Mouse (Mus musculus) Patski (cell line): ENCODE data around the gene Fam208a. TPM values are rescaled to one million over a fixed set of nuclear protein-coding genes. Genes with fewer than 3 reads are reported as not detected.

Experiments
- ATAC-seq: fragments of 100-300 bp; one replicate; pipeline ENCODE4 v1.8.0; 2021
- CTCF ChIA-PET: fragments of 350-600 bp; sonication (Branson Sonifier 250); formaldehyde crosslinking; loops from one replicate; lab custom pipeline; 2022; ENCODE audit warnings: inconsistent platforms; lab: Charles Lee
- POLR2A ChIA-PET: fragments of 350-600 bp; sonication (Branson Sonifier 250); formaldehyde crosslinking; loops from one replicate; lab custom pipeline; 2022; ENCODE audit warnings: antibody characterized with exemption, inconsistent platforms; lab: Charles Lee
- DNase-seq: peaks from one replicate; pipeline ENCODE4 v3.0.0-alpha.2; 2011; ENCODE audit warnings: low read depth, low spot score
- H3K27me3 ChIP-seq: fragments of 371-371 bp; one replicate; pipeline ENCODE4 v1.5.1; 2021
- CTCF ChIP-seq: fragments of 100-300 bp; IDR thresholded peaks from one replicate; pipeline ENCODE4 v1.5.1; 2021
- in situ Hi-C: fragments of 300-500 bp; cut with MboI; formaldehyde crosslinking; loops from 3 replicates; pipeline ENCODE4 v1.11.1; 2018; ENCODE audit warnings: low pct_unique_long_range_greater_than_20kb, mixed read lengths
- polyA plus RNA-seq: library from polyadenylated mRNA; unstranded; gene quantifications from one replicate; pipeline ENCODE4 v1.2.3, GENCODE M21; 2021

Gene Fam208a
- polyA plus RNA-seq, 1 experiment from 2014 or later, result 11.7 TPM

GRCm38 (mm10) chr14:27444851-27445281 lies 16.2 kb downstream of the Fam208a start:
- CTCF ChIA-PET, result interaction anchor here (1.3 kb wide), 1 partner anchor 9 kb away, joined by 3 read pairs; no protein-coding TSS in a partner anchor

DNA sequence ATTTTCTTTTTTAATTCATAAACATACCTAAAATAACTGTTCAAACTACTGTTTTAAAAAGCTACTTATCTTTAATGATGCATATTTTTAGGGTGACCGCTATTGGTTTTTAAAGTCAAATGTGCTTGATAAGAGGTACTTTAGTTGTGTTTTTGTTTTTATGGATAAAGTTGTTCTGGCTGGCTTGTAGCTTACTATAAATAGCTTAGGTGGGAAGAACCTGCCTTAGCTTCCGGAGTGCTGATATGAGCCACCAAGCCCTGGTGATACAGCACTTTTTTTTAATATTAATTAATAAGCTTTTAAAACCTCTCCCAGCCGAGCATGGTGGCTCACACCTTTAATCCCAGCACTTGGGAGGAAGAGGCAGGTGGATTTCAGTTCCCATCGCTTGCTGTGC lies 18.3 kb downstream of the Fam208a start:
- in situ Hi-C loops, result no loop called here
- ATAC-seq (no peak), DNase-seq (no peak)
- no peaks in the 10 kb centered on the region for H3K27me3 ChIP-seq
- ChIA-PET CTCF (interaction anchor here (1.1 kb wide), 1 partner anchor 13 kb away, joined by 4 read pairs; no protein-coding TSS in a partner anchor), POLR2A (interaction anchor here (0.8 kb wide), 1 partner anchor 11 kb away, joined by 3 read pairs; no protein-coding TSS in a partner anchor)
- TF ChIP-seq CTCF, result no peak

More at GRCm38 (mm10) chr14:27444851-27445281, 16.2 kb downstream of the Fam208a start:
- no peak for DNase-seq
- POLR2A ChIA-PET, result no interaction called here
- no peaks in the 10 kb centered on the region for H3K27me3 ChIP-seq
- no peak for TF ChIP-seq CTCF
- no peak for ATAC-seq
- in situ Hi-C loops, result no loop called here

DNA sequence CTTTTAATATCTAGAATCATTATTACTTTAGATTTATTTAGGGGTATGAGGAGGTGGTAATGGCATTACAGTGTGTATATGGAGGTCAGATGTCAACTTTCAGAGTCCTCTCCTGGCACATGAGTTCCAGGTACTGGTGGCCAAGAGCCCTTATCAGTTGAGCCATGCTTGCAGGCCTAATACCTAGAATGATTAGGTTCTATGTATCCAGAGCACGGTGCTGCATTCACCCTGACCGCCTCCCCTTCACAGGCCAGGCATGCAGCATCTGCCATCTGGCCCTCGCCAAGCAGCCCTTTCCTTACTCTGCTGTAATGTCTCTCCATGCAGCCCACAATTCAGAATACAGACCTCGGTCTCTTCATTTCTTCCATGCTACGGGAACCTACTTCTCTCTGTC lies 62.8 kb downstream of the Fam208a start:
- no peaks in the 10 kb centered on the region for H3K27me3 ChIP-seq
- no peak for DNase-seq
- POLR2A ChIA-PET, result no interaction called here
- CTCF ChIA-PET, result no interaction called here
- no peak for TF ChIP-seq CTCF
- in situ Hi-C loops, result no loop called here
- no peak for ATAC-seq

GRCm38 (mm10) chr14:27493516-27493915 lies 64.9 kb downstream of the Fam208a start:
- CTCF ChIA-PET, result no interaction called here
- DNase-seq (no peak), ATAC-seq (no peak)
- POLR2A ChIA-PET, result no interaction called here
- no peaks in the 10 kb centered on the region for H3K27me3 ChIP-seq
- peak; percentile 27 for TF ChIP-seq CTCF
- in situ Hi-C loops, result no loop called here

- no peaks in the 10 kb centered on the region for H3K27me3 ChIP-seq
- ATAC-seq (no peak), DNase-seq (no peak)
- ChIA-PET POLR2A (no interaction called here), CTCF (interaction anchor here (0.7 kb wide), 1 partner anchor 13 kb away, joined by 3 read pairs; no protein-coding TSS in a partner anchor)
- in situ Hi-C loops, result loop anchor here (10.0 kb wide), 1 partner anchor 244 kb away; no protein-coding TSS in a partner anchor
- TF ChIP-seq CTCF, result no peak
These were observed 72.5 kb downstream of the Fam208a start for GRCm38 (mm10) chr14:27501096-27501495.

DNA sequence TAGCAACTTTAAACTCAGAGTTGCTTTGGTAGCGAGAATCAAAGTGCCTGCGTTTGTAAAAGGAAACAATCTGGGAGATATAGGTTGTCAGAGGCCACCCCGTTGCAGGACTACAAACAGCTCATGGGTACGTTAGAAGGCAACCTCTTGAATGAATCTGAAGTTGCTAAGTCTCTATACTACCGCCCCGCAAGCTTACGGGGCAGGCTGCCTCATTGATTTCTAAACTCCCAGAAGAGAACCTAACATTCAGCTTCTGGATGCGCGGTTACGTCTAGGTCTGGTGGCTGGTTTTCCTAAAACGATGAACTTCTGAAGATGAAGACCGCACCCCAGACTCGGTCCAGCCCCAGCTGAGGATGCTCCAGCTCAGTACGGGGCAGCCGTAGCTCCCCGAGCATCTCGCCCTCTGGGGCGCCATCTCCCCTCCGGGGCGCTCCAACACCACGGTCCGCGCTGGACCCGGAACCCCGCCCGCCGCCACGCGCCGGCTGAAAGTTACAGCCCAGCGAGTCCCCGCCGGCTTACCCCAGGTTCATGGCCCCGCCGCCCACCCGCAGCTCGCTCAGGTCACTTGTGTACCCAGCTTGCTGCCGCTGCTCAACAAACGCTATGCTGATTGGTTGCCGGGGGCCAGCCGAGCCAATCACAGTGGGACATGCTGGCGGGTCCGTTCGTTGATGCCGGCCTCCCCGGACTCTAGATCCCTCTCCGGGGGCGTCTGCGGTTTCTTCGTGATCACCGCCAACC lies 79.4 kb downstream of the Fam208a start, which contains the start of gene Ccdc66:
Gene Ccdc66, minus strand, starts transcription at position 567 of the 750 bp plus-strand sequence.
- ChIA-PET POLR2A (no interaction called here), CTCF (interaction anchor here (1.7 to 2.1 kb wide), 2 partner anchors 10 to 53 kb away, joined by 7 read pairs; no protein-coding TSS in a partner anchor)
- ATAC-seq (peak; percentile 89), DNase-seq (peak; percentile 82)
- in situ Hi-C loops, result loop anchor here (10.0 kb wide), 1 partner anchor 237 kb away; no protein-coding TSS in a partner anchor
- peak; percentile 22 for TF ChIP-seq CTCF
- no peaks in the 10 kb centered on the region for H3K27me3 ChIP-seq

DNA sequence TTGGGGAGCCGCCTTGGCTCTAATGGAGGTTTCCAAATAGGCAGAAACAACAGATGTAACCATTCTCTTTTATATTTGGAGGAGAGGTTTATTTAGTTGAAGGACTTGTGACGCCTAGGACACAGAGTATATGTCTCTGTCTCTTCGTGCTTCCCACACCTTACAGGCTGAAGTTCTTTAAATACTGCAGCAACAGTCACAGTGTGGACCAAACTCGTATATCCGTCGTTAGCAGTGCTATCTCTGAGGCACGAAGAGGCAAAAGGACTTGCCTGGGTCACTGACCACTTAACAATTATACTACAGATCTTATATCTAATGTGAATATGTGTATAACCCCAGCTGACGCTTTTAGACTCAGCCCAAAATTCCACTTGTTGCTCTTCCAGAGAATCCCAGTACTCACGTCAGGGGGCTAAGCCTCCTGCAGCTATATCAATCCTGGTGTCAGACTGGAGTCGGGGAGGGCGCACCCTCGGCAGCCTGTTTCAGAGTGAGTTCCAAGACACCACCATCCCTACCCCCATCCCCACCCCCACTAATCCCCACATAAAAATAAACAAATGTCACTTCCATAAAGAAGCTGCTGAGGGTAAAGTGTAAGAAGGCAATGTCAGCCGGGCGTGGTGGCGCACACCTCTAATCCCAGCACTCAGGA lies 80.1 kb downstream of the Fam208a start:
- POLR2A ChIA-PET, result no interaction called here
- H3K27me3 ChIP-seq, result no peaks in the 10 kb centered on the region
- no peak for DNase-seq
- CTCF ChIA-PET, result interaction anchor here (1.7 to 2.1 kb wide), 2 partner anchors 11 to 52 kb away, joined by 7 read pairs; no protein-coding TSS in a partner anchor
- TF ChIP-seq CTCF, result no peak
- peak; percentile 23 for ATAC-seq
- in situ Hi-C loops, result loop anchor here (10.0 kb wide), 1 partner anchor 236 kb away; no protein-coding TSS in a partner anchor

GRCm38 (mm10) chr14:27524541-27524940 lies 95.9 kb downstream of the Fam208a start:
- ChIA-PET CTCF (no interaction called here), POLR2A (no interaction called here)
- TF ChIP-seq CTCF, result no peak
- in situ Hi-C loops, result loop anchor here (10.0 kb wide), 1 partner anchor 60 kb away; no protein-coding TSS in a partner anchor
- no peak for DNase-seq
- H3K27me3 ChIP-seq, result peaks cover 3% of the 10 kb centered on the region
- ATAC-seq, result no peak

Other genes with a start within 250 kb of the Fam208a start
- 19.8 TPM for gene Ccdc66, start 79.6 kb downstream of the Fam208a start, polyA plus RNA-seq
- 2.5 TPM for gene Erc2, start 193.6 kb downstream of the Fam208a start, polyA plus RNA-seq